Mouse (Mus musculus): ENCODE measurements around the gene Swi5. TPM values are rescaled to one million over a fixed set of nuclear protein-coding genes. Genes with fewer than 3 reads are reported as not detected.

The Swi5 gene
- total RNA-seq (2014; rRNA removed) (292 and 375 TPM in 2 replicates), polyA plus RNA-seq (2015; fragmentation: Nextera tagmentation; extraction: Ambion mirVana) (463 and 486 TPM in 2 replicates)

DNA sequence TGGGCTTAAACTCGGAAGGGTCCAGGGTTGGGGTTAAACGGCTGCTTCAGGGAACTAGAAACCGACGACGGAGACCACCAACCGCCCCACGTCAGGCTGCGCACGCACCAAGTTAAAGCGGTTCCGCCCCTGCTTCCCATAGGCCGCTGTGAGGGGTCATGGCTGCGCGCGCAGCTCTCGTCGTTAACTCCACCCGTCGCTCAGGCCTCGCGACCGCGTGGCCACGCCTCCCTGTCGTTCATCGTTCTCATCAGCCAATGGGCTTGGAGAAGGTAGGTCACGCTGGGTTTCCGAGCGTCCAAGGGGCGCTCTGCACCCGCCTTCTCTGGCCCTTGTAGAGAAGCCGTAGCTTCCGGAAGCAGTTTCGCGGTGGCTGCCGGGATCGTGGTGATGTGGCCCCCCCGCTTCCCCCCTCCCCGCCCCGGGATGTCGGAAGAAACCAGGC lies at the start of gene Swi5:
TSS of gene Swi5 (minus strand) at position 153 of the 445 bp plus-strand sequence.
- WGBS, result 0% methylated on average over 40 of the region's 41 CpGs
- H3K36me3 ChIP-seq (ENCODE audit: insufficient read depth, low read length), result peaks cover 15% of the 10 kb centered on the region

DNA sequence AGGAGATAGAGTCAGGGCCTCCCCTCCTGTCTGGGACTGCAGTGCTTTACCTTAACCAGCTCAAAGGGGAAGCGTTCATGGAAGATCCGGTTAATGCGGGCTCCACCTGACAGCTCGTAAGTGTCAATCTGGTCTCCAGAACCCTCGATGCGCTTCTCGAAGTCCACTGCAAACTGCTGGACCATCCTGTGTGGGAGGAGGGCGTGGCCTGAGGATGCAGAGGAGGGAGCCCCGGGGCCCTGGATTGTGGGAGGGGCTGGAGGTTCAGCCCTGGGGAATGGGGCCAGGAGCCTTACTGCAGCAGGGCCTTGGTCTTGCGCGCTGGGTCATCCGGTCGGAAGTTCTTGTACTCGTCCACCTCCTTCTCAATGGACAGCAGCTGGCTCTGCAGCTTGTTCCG lies 48.0 kb upstream of the Swi5 start:
- no peak overlapping the region for H3K4me2 ChIP-seq (ENCODE audit: low read depth, low read length, poor library complexity, severe bottlenecking)
- DNase-seq (ENCODE audit: low spot score), result no peak
- H3K4me3 ChIP-seq (ENCODE audit: low read depth, low read length), result no peak overlapping the region
- no peak for ATAC-seq (ENCODE audit: low FRiP score)
- H3K36me3 ChIP-seq (ENCODE audit: insufficient read depth, low read length), result peaks cover 55% of the 10 kb centered on the region
- no peaks in the 10 kb centered on the region for H3K27me3 ChIP-seq (ENCODE audit: insufficient read depth, low read length)
- H3K4me1 ChIP-seq (ENCODE audit: insufficient read depth, low read length), result no peaks in the 10 kb centered on the region
- no peaks in the 10 kb centered on the region for H3K9me3 ChIP-seq (ENCODE audit: low read length)
- 57% methylated on average over 15 of the region's 15 CpGs for WGBS
- no peak overlapping the region for H3K9ac ChIP-seq (replicated peaks; ENCODE audit: low read length, poor library complexity, severe bottlenecking)
- TF ChIP-seq CTCF (IDR thresholded peaks at IDR 0.05), result no peak
- no peak overlapping the region for H3K27ac ChIP-seq (ENCODE audit: low read depth, low read length)

More for the DNA sequence above, at the start of gene Swi5:
- H3K9me3 ChIP-seq (ENCODE audit: low read length), result no peaks in the 10 kb centered on the region
- H3K4me3 ChIP-seq (ENCODE audit: low read depth, low read length), result peak within 1 kb of the TSS; percentile 77
- H3K27me3 ChIP-seq (ENCODE audit: insufficient read depth, low read length), result no peaks in the 10 kb centered on the region
- DNase-seq (ENCODE audit: low spot score) (peak; percentile 100), ATAC-seq (ENCODE audit: low FRiP score) (peak; percentile 99)
- peak within 1 kb of the TSS; percentile 73 for H3K4me2 ChIP-seq (ENCODE audit: low read depth, low read length, poor library complexity, severe bottlenecking)
- H3K9ac ChIP-seq (replicated peaks; ENCODE audit: low read length, poor library complexity, severe bottlenecking), result peak within 1 kb of the TSS; percentile 93
- TF ChIP-seq CTCF (IDR thresholded peaks at IDR 0.05), result no peak
- peak within 1 kb of the TSS; percentile 80 for H3K27ac ChIP-seq (ENCODE audit: low read depth, low read length)
- H3K4me1 ChIP-seq (ENCODE audit: insufficient read depth, low read length), result peaks cover 11% of the 10 kb centered on the region; the same call in 1 of the 2 replicates

DNA sequence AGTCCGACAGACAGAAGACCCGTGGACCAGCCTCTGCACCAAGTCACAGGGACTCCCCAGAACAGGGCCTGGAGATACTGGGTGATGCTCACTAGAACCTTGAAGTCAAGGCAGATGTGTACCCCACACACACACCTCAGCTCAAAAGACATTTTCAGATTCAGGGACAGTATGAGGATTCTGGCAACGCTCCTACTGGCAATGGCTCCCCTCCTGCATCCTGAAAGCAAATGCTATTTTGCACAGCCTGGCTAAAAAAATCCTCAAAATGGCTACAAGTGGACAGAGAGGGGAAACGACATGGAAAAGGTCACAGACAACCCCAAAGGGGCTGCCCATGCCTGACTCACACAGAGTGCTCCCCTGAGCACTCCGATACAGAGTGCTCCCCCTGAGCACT lies 44.3 kb upstream of the Swi5 start:
- no peak overlapping the region for H3K4me3 ChIP-seq (ENCODE audit: low read depth, low read length)
- H3K4me1 ChIP-seq (ENCODE audit: insufficient read depth, low read length), result no peaks in the 10 kb centered on the region
- no peaks in the 10 kb centered on the region for H3K9me3 ChIP-seq (ENCODE audit: low read length)
- WGBS, result 84% methylated on average over 5 of the region's 5 CpGs
- TF ChIP-seq CTCF (IDR thresholded peaks at IDR 0.05), result no peak
- DNase-seq (ENCODE audit: low spot score), result no peak
- no peaks in the 10 kb centered on the region for H3K27me3 ChIP-seq (ENCODE audit: insufficient read depth, low read length)
- H3K27ac ChIP-seq (ENCODE audit: low read depth, low read length), result no peak overlapping the region
- no peak for ATAC-seq (ENCODE audit: low FRiP score)
- H3K4me2 ChIP-seq (ENCODE audit: low read depth, low read length, poor library complexity, severe bottlenecking), result no peak overlapping the region
- no peak overlapping the region for H3K9ac ChIP-seq (replicated peaks; ENCODE audit: low read length, poor library complexity, severe bottlenecking)
- H3K36me3 ChIP-seq (ENCODE audit: insufficient read depth, low read length), result peaks cover 55% of the 10 kb centered on the region

DNA sequence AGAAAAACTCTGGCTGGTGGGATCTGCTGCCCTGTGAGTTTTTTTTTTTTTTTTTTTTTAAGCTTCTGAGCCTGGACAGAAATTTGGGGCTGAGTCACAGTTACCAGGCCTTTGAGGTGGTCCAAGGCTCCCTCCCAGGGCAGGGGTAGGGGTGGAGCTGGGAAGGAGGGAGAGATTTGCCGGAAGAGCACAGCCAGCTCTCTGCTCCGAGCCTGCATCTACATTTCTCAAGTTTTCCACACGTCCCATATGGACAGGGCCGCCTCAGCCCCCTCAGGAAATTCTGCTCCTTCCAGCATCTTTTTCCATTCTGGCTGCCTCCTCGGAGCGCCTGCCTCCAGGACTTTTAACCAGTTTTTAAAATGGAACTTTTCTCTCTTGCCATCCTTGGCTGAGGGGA lies 41.7 kb upstream of the Swi5 start:
- TF ChIP-seq CTCF (IDR thresholded peaks at IDR 0.05), result no peak
- no peak overlapping the region for H3K4me2 ChIP-seq (ENCODE audit: low read depth, low read length, poor library complexity, severe bottlenecking)
- no peaks in the 10 kb centered on the region for H3K4me1 ChIP-seq (ENCODE audit: insufficient read depth, low read length)
- H3K27me3 ChIP-seq (ENCODE audit: insufficient read depth, low read length), result no peaks in the 10 kb centered on the region
- DNase-seq (ENCODE audit: low spot score) (no peak), ATAC-seq (ENCODE audit: low FRiP score) (no peak)
- H3K36me3 ChIP-seq (ENCODE audit: insufficient read depth, low read length), result peaks cover 40% of the 10 kb centered on the region
- no peak overlapping the region for H3K27ac ChIP-seq (ENCODE audit: low read depth, low read length)
- no peaks in the 10 kb centered on the region for H3K9me3 ChIP-seq (ENCODE audit: low read length)
- 59% methylated on average over 6 of the region's 6 CpGs for WGBS
- no peak overlapping the region for H3K4me3 ChIP-seq (ENCODE audit: low read depth, low read length)
- no peak overlapping the region for H3K9ac ChIP-seq (replicated peaks; ENCODE audit: low read length, poor library complexity, severe bottlenecking)

DNA sequence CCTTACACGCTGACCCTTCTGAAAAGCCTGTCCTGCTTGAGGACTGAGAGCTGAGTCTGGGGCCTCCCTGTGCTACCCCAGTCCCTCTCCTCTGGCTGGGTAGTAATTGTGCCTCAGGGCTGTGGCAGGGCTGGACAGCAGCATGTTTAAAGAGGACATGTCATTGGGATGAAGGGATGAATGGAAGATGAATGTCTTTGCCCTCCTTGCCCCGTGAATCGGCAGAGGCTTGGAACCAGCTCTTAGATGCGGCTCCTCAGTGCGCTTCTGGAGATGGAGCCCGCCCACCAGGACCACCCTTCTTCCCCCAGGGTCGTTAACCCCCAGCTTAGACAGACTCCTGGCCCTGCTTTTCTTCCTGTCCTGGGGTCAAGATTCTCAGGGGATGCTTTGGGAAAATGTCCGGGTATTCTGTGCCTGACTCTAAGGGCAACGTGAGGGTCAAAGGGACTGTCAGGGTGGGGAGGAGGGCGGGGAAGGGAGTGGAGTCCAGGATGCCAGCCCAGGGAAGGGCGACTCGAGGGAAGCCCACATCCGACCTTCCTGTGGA lies 41.1 kb upstream of the Swi5 start:
- H3K4me1 ChIP-seq (ENCODE audit: insufficient read depth, low read length), result no peaks in the 10 kb centered on the region
- H3K36me3 ChIP-seq (ENCODE audit: insufficient read depth, low read length), result peaks cover 37% of the 10 kb centered on the region
- 41% methylated on average over 13 of the region's 13 CpGs for WGBS
- ATAC-seq (ENCODE audit: low FRiP score) (no peak), DNase-seq (ENCODE audit: low spot score) (no peak)
- no peak overlapping the region for H3K4me3 ChIP-seq (ENCODE audit: low read depth, low read length)
- no peaks in the 10 kb centered on the region for H3K9me3 ChIP-seq (ENCODE audit: low read length)
- no peak overlapping the region for H3K27ac ChIP-seq (ENCODE audit: low read depth, low read length)
- TF ChIP-seq CTCF (IDR thresholded peaks at IDR 0.05), result no peak
- H3K9ac ChIP-seq (replicated peaks; ENCODE audit: low read length, poor library complexity, severe bottlenecking), result 0 out of 2 replicates have a peak overlapping the region, but pooled peaks have one; percentile 39
- no peaks in the 10 kb centered on the region for H3K27me3 ChIP-seq (ENCODE audit: insufficient read depth, low read length)
- H3K4me2 ChIP-seq (ENCODE audit: low read depth, low read length, poor library complexity, severe bottlenecking), result no peak overlapping the region

DNA sequence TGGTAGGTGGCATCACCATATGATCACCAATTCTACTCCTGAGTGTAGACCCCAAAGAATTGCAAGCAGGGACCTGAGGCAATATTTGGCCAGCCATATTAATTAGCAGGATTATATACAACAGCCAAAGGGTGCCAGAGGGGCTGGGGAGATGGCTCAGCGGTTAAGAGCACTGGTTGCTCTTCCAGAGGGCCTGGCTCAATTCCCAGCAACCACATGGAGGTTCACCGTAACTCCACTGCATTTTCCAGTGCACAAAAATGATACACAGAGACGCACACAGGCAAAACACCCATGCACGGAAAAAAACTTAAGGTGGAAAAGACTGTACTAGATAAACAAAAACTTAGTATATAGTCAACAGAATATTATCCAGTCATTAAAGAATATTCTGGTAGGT lies 39.3 kb upstream of the Swi5 start:
- H3K9me3 ChIP-seq (ENCODE audit: low read length), result no peaks in the 10 kb centered on the region
- peaks cover 10% of the 10 kb centered on the region for H3K4me1 ChIP-seq (ENCODE audit: insufficient read depth, low read length)
- H3K27ac ChIP-seq (ENCODE audit: low read depth, low read length), result no peak overlapping the region
- DNase-seq (ENCODE audit: low spot score) (no peak), ATAC-seq (ENCODE audit: low FRiP score) (no peak)
- no peaks in the 10 kb centered on the region for H3K27me3 ChIP-seq (ENCODE audit: insufficient read depth, low read length)
- 75% methylated on average over 4 of the region's 4 CpGs for WGBS
- no peak overlapping the region for H3K4me2 ChIP-seq (ENCODE audit: low read depth, low read length, poor library complexity, severe bottlenecking)
- H3K4me3 ChIP-seq (ENCODE audit: low read depth, low read length), result no peak overlapping the region
- H3K36me3 ChIP-seq (ENCODE audit: insufficient read depth, low read length), result peaks cover 24% of the 10 kb centered on the region
- H3K9ac ChIP-seq (replicated peaks; ENCODE audit: low read length, poor library complexity, severe bottlenecking), result no peak overlapping the region
- no peak for TF ChIP-seq CTCF (IDR thresholded peaks at IDR 0.05)

All from midbrain, postnatal 0 days (tissue).